In the genomic region with DNA sequence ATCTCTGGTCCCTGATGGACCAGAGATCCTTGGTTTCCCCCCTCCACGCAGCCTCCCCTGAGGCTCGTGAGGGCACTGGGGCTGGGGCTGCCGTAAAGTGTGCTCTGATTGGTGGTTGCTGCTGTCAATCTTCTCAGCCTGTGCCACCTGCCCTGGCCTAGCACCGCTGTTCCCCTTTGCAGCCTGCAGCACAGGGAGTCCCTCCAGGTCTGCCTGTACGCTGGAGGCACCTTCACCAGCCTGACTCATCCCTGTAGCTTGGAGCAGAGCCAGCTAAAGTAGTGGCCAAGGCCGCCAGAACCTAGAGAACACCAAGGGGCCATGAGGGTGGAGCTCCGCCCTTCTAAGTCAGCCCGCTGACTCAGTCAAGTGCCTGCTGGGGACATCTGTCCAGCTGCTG, we compare ENCODE assay signal across 9 mouse cellular contexts. TPM values are rescaled to one million over a fixed set of nuclear protein-coding genes. Genes with fewer than 3 reads are reported as not detected.
A peak's percentile ranks its signal among the peaks of the same experiment; 100 is the strongest.
DNase-seq lines count a peak whose midpoint lies in the region; ATAC-seq lines count a peak whose summit lies in the region.
"Had no signal": no experiment of that assay in that cellular context is flagged by ENCODE, and none has a peak within 500 bp of the region (broad histone marks: within the 10 kb centered on the region; RNA-seq: fewer than 3 reads in every experiment).

No protein-coding gene starts in this region.

- H3K27ac ChIP-seq in midbrain, embryonic 11.5 days (ENCODE audit: low read depth, low read length), result no peak overlapping the region
- H3K27ac ChIP-seq in midbrain, embryonic 16.5 days (ENCODE audit: low read length), result no peak overlapping the region
- no peak overlapping the region for H3K27ac ChIP-seq in heart, embryonic 13.5 days (replicated peaks)

- peaks cover 13% of the 10 kb centered on the region for H3K4me1 ChIP-seq in midbrain, embryonic 11.5 days (ENCODE audit: control insufficient read depth, insufficient read depth, low read length)
- peaks cover 10% of the 10 kb centered on the region; the same call in 1 of the 2 replicates for H3K4me1 ChIP-seq in midbrain, embryonic 16.5 days (ENCODE audit: control insufficient read depth, insufficient read depth, low read length)
- peaks cover 22% of the 10 kb centered on the region for H3K4me1 ChIP-seq in heart, embryonic 13.5 days

- no peaks in the 10 kb centered on the region for H3K27me3 ChIP-seq in midbrain, embryonic 11.5 days (ENCODE audit: control insufficient read depth, insufficient read depth, low read length)
- no peaks in the 10 kb centered on the region for H3K27me3 ChIP-seq in midbrain, embryonic 16.5 days (ENCODE audit: control insufficient read depth, insufficient read depth, low read depth, low read length)
- H3K27me3 ChIP-seq in heart, embryonic 13.5 days (replicated peaks), result peaks cover 30% of the 10 kb centered on the region

- no peak overlapping the region for H3K4me2 ChIP-seq in midbrain, embryonic 11.5 days
- H3K4me2 ChIP-seq in midbrain, embryonic 16.5 days (ENCODE audit: low read length), result no peak overlapping the region
- peak overlapping the region; percentile 54 for H3K4me2 ChIP-seq in heart, embryonic 13.5 days

- no peaks in the 10 kb centered on the region for H3K9me3 ChIP-seq in midbrain, embryonic 11.5 days (ENCODE audit: control insufficient read depth, low read length)
- H3K9me3 ChIP-seq in midbrain, embryonic 16.5 days (replicated peaks; ENCODE audit: control insufficient read depth, low read length, poor library complexity, severe bottlenecking), result no peaks in the 10 kb centered on the region
- H3K9me3 ChIP-seq in heart, embryonic 13.5 days, result no peaks in the 10 kb centered on the region

- H3K4me3 ChIP-seq in midbrain, embryonic 11.5 days (ENCODE audit: low read depth, low read length), result no peak overlapping the region
- no peak overlapping the region for H3K4me3 ChIP-seq in midbrain, embryonic 16.5 days (ENCODE audit: low read depth, low read length)
- H3K4me3 ChIP-seq in heart, embryonic 13.5 days, result 0 out of 2 replicates have a peak overlapping the region, but pooled peaks have one; percentile 6

- 23% methylated on average over 8 of the region's 8 CpGs for WGBS in midbrain, embryonic 11.5 days
- WGBS in midbrain, embryonic 16.5 days, result 21% methylated on average over 8 of the region's 8 CpGs
- WGBS in heart, embryonic 13.5 days, result 16% methylated on average over 8 of the region's 8 CpGs

- H3K36me3 ChIP-seq in midbrain, embryonic 11.5 days (ENCODE audit: control insufficient read depth, insufficient read depth, low read length), result no peaks in the 10 kb centered on the region
- H3K36me3 ChIP-seq in midbrain, embryonic 16.5 days (ENCODE audit: control insufficient read depth, insufficient read depth, low read length), result no peaks in the 10 kb centered on the region
- no peaks in the 10 kb centered on the region for H3K36me3 ChIP-seq in heart, embryonic 13.5 days

- H3K9ac ChIP-seq in midbrain, embryonic 11.5 days (ENCODE audit: low read length), result no peak overlapping the region
- no peak overlapping the region for H3K9ac ChIP-seq in midbrain, embryonic 16.5 days (ENCODE audit: low read depth, low read length)
- H3K9ac ChIP-seq in heart, embryonic 13.5 days, result 0 out of 2 replicates have a peak overlapping the region, but pooled peaks have one; percentile 39

- ATAC-seq in midbrain, embryonic 11.5 days (ENCODE audit: low FRiP score), result no peak
- no peak for ATAC-seq in midbrain, embryonic 16.5 days
- ATAC-seq in heart, embryonic 13.5 days (ENCODE audit: extremely low read depth, insufficient number of reproducible peaks, low FRiP score, low TSS enrichment), result 0 out of 2 replicates have a peak, but pooled peaks have one; percentile 48

- peak; percentile 90 for DNase-seq in midbrain, embryonic 11.5 days (ENCODE audit: low spot score, missing footprints)
- DNase-seq in ZHBTc4 (ENCODE audit: low read depth, low spot score), result peak; percentile 92
- peak; percentile 9 for DNase-seq in ovary, postnatal 14 days (ENCODE audit: low spot score)
- no peak for DNase-seq in left cerebral cortex, adult 18-20 months (ENCODE audit: low spot score in 2 of 2)
- no peak for DNase-seq in gastrocnemius, adult 18-20 months (ENCODE audit: low spot score)
- DNase-seq in gastrocnemius, postnatal 10 days, result no peak

RNA-seq across cellular contexts. Expression of gene Padi1, which starts 7.7 kb away (rescaled TPM):
- 0.04 and 0.07 TPM in 2 replicates for polyA plus RNA-seq in midbrain, embryonic 11.5 days (2014; fragmentation: Nextera tagmentation; extraction: Ambion mirVana)
- 0.07 and 0.09 TPM in 2 replicates for polyA plus RNA-seq in midbrain, embryonic 16.5 days (2015; fragmentation: Nextera tagmentation; extraction: Ambion mirVana)
- 0.12 and 0.18 TPM in 2 replicates for polyA plus RNA-seq in heart, embryonic 13.5 days (2015; fragmentation: Nextera tagmentation; extraction: Ambion mirVana)
- total RNA-seq in left cerebral cortex, adult 18-20 months (2021), result not detected
- total RNA-seq in gastrocnemius, adult 18-20 months (2021), result under 1 TPM; 0.07 to 0.21 TPM
- under 1 TPM in 1 of 2 experiments, not detected in 1; 0.09 TPM for total RNA-seq in gastrocnemius, postnatal 10 days (2021)
- polyA plus RNA-seq: liver, embryonic 16.5 days had no signal

RNA-seq across cellular contexts. Expression of gene Padi3, which starts 27.4 kb away (rescaled TPM):
- polyA plus RNA-seq in midbrain, embryonic 11.5 days (2014; fragmentation: Nextera tagmentation; extraction: Ambion mirVana), result 0.06 TPM in 1 of 2 replicates, not detected in the other
- not detected in 2 replicates for polyA plus RNA-seq in midbrain, embryonic 16.5 days (2015; fragmentation: Nextera tagmentation; extraction: Ambion mirVana)
- polyA plus RNA-seq in heart, embryonic 13.5 days (2015; fragmentation: Nextera tagmentation; extraction: Ambion mirVana), result 0.24 and 0.25 TPM in 2 replicates
- not detected for total RNA-seq in left cerebral cortex, adult 18-20 months (2021)
- 1 to 10 TPM; 1.4 TPM for total RNA-seq in gastrocnemius, adult 18-20 months (2021)
- total RNA-seq in gastrocnemius, postnatal 10 days (2021), result under 1 TPM; 0.65 to 0.75 TPM

Comparison
In these comparisons a context has a peak if more than half of its experiments do, and no peak if none do; other contexts are left out.
1. DNase-seq: peak in midbrain, embryonic 11.5 days (single experiment), ZHBTc4 (single experiment) and ovary, postnatal 14 days (single experiment); none in left cerebral cortex, adult 18-20 months (0 of 2), gastrocnemius, adult 18-20 months (single experiment) and gastrocnemius, postnatal 10 days (single experiment).